Mouse (Mus musculus) heart, adult 11 months (tissue): ENCODE results near the gene Gm19426.

ENCODE experiments used
- DNase-seq: peaks from one replicate; pipeline ENCODE4 v3.0.0; 2022

Gene Gm19426

GRCm38 (mm10) chr2:84717357-84717756 lies 26.1 kb downstream of the Gm19426 start:
- peak; percentile 77 for DNase-seq

DNA sequence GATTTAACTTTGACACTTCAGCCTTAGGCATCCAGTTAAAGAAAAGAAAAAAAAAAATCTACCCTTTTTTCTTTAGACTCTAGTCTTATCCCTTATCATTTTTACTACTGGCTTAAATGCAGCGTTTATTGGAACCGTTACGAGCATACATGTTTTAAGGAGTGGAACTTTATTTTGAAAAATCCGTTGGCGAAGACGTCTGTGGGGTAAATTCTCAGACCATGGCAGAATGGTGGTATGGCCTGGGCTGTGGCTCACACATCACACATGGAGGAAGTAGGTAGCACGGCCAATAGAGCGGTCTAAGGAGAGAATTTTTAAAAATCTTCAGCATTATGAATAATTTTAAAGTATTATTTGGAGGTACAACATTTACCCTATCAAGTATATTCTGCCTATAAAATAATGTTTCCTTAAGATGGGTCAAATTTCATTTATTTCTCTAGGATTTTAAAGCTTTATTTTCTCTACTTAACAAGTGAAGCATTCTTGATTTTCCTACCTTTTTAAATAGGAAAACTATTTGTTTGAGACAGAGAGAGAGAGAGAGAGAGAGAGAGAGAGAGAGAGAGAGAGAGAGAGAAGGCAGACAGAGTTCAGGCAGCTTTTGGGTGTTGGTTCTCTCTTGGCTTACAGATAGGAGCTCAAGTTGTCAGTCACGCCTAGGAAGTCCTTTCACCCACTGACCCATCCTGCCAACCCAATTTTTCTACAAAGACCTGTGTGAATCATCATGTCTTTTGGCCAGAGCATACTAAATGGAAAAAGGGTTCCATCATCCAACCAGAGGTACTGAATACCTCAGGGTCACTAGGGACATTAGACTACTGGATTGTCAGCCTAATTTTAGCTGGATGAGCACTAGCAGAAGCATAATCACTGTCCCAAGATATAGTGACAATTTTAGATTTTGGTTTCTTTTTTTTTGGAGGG lies 26.8 kb downstream of the Gm19426 start:
- DNase-seq = peak; percentile 85

GRCm38 (mm10) chr2:84715562-84716361 lies 27.7 kb downstream of the Gm19426 start:
- peak; percentile 100 for DNase-seq

DNA sequence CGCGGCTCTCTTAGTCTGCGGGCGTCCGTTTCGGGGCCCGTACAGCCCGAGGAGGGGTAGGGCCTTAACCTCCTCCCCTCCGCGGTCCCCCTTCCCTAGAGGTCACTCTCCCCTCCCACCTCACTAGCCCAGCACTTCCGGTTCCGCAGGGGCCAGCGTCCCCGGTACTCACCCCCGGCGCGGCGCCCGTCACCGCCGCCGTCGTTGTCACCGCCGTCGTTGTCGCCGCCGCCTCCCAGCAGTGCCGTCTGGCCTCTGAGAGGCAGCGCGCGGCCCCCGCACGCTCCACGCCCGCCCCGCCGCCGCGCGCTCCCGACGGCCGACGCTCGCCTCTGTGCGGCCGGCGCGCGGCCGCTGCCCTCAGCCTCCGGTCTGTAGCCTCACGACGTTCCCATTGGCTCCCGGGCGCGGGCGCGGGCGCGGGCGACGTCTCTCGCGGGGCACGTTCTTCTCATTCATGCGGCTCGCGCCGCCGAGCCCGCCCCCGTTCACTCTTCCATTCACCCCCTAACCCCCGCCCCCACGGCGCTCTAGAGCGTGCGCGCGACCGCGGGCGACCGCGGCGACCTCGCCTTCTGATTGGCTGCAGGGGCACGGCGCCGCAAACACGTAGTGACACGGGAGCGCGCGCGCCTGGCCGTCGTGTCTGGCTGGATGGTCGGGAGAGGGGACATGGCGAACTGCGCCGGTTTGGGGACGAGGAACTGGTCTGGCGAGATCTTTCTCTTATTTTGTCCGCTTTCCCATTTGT lies 28.5 kb downstream of the Gm19426 start, which contains the start of gene Zdhhc5:
TSS of gene Zdhhc5 (minus strand) at position 370 of the 751 bp plus-strand sequence.
- peak; percentile 100 for DNase-seq

DNA sequence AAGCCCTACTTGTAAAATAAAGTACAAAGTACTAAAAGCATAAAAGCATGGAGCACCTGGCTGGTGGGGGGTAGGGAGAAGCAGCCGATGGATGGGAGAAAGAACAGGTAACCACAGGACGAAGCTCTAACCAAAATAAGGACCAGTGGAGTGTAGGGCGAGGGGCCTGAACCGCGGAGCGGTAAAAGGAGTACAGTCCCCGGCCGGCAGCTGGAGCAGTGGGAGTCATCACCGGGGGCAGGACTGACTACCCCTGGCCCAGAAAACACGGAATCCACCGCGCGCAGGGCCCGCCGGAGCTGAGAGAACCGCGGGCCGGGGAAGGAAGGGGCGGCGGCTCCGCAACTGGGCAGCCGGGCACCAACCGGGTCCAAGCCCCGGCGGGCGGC lies 29.0 kb downstream of the Gm19426 start:
- DNase-seq = no peak

DNA sequence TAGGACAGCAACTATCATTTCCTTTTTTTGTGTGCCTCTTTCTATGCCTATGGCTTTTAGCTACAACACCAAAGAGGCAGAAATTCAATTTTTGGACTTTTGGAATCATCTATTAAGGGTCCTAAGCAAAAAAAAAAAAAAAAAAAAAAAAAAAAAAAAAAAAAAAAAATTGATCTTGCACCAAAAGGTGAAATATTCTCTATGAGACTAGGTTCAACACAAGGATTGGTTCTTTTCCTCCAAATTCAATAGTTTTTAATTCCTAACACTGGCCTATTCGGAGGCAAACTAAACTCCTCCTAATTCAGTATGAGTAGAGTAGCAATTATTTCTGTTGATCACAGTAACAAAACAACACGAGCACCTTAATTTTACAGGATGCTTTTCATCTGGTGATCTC lies 31.6 kb downstream of the Gm19426 start:
- no peak for DNase-seq

- DNase-seq = peak; percentile 18
These were observed 35.9 kb downstream of the Gm19426 start for GRCm38 (mm10) chr2:84707523-84707922.

DNA sequence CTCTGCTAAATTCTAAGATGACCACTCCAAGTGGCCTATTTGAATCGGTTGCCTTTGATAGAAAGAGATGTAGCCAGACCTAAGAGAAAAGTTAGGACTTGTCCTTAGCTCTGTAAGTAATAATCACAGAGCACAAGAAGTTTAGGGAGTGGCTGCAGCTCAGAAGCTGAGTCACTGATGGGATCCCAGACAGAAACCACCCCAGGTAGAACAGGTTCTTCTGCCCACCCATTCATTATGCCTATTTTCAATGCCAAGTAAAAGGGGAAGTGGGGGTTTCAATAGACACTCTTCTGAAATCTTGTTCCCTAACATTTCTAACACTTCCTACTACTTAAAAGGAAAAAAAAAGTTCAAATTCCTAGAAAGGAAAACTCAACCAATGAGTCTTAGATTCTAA lies 38.2 kb downstream of the Gm19426 start:
- no peak for DNase-seq

GRCm38 (mm10) chr2:84704329-84704728 lies 39.1 kb downstream of the Gm19426 start:
- peak; percentile 61 for DNase-seq

DNA sequence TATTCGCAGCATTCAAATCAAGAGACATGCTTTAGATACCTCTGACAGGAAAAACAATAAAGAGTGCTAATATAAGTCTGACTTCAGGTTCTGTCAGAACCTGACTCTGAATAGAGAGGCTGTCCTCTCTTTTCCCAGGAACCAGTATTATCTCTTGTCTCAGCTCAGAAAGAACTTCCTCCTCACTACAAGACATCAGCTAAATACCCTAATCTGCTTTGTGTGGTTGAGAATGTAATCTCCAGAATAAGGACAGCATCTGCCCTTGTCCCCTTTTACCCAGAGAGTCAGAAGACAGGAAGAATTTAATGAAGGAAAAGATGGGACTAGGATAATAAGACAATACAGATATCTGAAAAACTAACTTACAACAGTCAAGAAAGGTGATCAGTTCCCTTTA lies 40.0 kb downstream of the Gm19426 start:
- DNase-seq = peak; percentile 6

DNA sequence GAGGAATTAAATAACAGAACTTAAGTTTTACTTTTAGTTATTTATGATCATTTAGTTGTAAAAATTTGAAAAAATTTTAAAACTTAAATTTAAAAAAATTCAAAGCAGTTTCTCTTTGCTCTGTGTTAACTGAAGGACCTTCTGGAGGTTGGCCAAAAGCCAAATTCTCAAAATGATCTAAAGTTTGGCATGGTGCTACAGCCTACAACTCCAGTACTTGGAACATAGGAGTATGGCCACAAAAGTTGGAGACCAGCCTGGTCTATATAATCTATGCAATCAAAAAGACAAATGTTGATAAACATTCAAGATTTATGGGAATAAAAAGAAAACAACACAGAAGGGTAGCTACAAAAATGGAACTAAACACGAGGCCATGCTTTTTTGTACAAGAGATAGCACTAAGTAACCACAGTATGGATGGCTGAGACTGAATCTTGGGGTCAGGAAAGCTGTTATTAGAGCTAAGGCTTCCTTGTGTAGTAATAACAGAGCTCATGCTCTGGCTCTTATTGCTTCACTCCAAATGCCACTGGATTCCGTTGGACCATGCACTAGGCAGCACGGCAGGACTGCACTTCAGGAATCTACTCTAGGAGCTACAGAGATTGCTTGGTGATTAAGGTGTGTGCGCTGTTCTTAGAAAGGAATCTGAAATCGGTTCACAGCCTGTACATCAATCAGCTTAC lies 48.3 kb downstream of the Gm19426 start:
- DNase-seq = peak; percentile 45
